Comparison of ENCODE assay signal across 27 mouse cellular contexts in genomic region chr3:128024856-128025255, GRCm38 (mm10).
"Had no signal": no experiment of that assay in that cellular context is flagged by ENCODE, and none has a peak within 500 bp of the region (broad histone marks: within the 10 kb centered on the region; RNA-seq: fewer than 3 reads in every experiment).

No protein-coding gene starts in this region.

- H3K4me2 ChIP-seq: hindbrain, embryonic 12.5 days; hindbrain, embryonic 14.5 days; intestine, embryonic 15.5 days; limb, embryonic 12.5 days; liver, embryonic 11.5 days; liver, embryonic 13.5 days; liver, embryonic 15.5 days had no signal

- H3K27ac ChIP-seq: gastrocnemius, adult 2 months; heart, adult 2 months; hindbrain, embryonic 10.5 days; hindbrain, embryonic 12.5 days; hindbrain, embryonic 14.5 days; intestine, embryonic 15.5 days; layer of hippocampus, adult 2 months; left cerebral cortex, adult 2 months; limb, embryonic 10.5 days; limb, embryonic 12.5 days; liver, embryonic 13.5 days; liver, embryonic 15.5 days had no signal

- H3K27me3 ChIP-seq: hindbrain, embryonic 12.5 days; intestine, embryonic 15.5 days; limb, embryonic 12.5 days; liver, embryonic 13.5 days; liver, embryonic 15.5 days had no signal

- ATAC-seq: hindbrain, embryonic 16.5 days; inflammation-experienced regulatory T-cells, adult 6 months; intestine, embryonic 15.5 days; intestine, postnatal 0 days; liver, postnatal 0 days had no signal

- H3K4me3 ChIP-seq: gastrocnemius, adult 2 months; heart, adult 2 months; hindbrain, embryonic 10.5 days; hindbrain, embryonic 12.5 days; intestine, embryonic 15.5 days; layer of hippocampus, adult 2 months; left cerebral cortex, adult 2 months; limb, embryonic 10.5 days; limb, embryonic 12.5 days; liver, embryonic 13.5 days; liver, embryonic 15.5 days had no signal

- H3K9me3 ChIP-seq: hindbrain, embryonic 10.5 days; hindbrain, embryonic 12.5 days; intestine, embryonic 15.5 days; limb, embryonic 10.5 days; limb, embryonic 12.5 days; liver, embryonic 13.5 days; liver, embryonic 15.5 days had no signal

- H3K36me3 ChIP-seq: hindbrain, embryonic 10.5 days; hindbrain, embryonic 12.5 days; intestine, embryonic 15.5 days; limb, embryonic 10.5 days; limb, embryonic 12.5 days; liver, embryonic 13.5 days; liver, embryonic 15.5 days had no signal

- DNase-seq: gastrocnemius, adult 2 months; gastrocnemius, postnatal 10 days; gastrocnemius, postnatal 25 days; heart, adult 2 months; heart, postnatal 10 days; heart, postnatal 4 days; kidney, adult 18-20 months; kidney, adult 8-10 months; kidney, postnatal 10 days; kidney, postnatal 25 days; kidney, postnatal 4 days; liver; liver, embryonic 13.5 days; liver, postnatal 0 days had no signal

- H3K9ac ChIP-seq: hindbrain, embryonic 12.5 days; hindbrain, embryonic 14.5 days; intestine, embryonic 15.5 days; limb, embryonic 12.5 days; liver, embryonic 13.5 days; liver, embryonic 15.5 days; liver, postnatal 0 days had no signal

- H3K4me1 ChIP-seq: hindbrain, embryonic 12.5 days; intestine, embryonic 15.5 days; limb, embryonic 10.5 days; limb, embryonic 12.5 days; liver, embryonic 13.5 days; liver, embryonic 15.5 days had no signal
